Mouse (Mus musculus): ENCODE data around the gene Gm21915. TPM values are rescaled to one million over a fixed set of nuclear protein-coding genes. Genes with fewer than 3 reads are reported as not detected.

Gene Gm21915
- total RNA-seq, 1 experiment from 2014 or later = not detected

GRCm38 (mm10) chr9:40717182-40717874, 46.9 kb downstream of the Gm21915 start:
- DNase-seq = no peak

GRCm38 (mm10) chr9:40717875-40718185, 47.4 kb downstream of the Gm21915 start:
- DNase-seq = no peak

Other genes with a start within 250 kb of the Gm21915 start
- 947 and 1,142 TPM in 2 replicates for gene Gramd1b, start 139.2 kb upstream of the Gm21915 start, total RNA-seq (2021)
- gene Clmp, start 15.3 kb downstream of the Gm21915 start, total RNA-seq (2021) = 2.8 and 5.9 TPM in 2 replicates
- 1,395 and 2,721 TPM in 2 replicates for gene Hspa8, start 130.4 kb downstream of the Gm21915 start, total RNA-seq (2021)
- gene Bsx, start 203.5 kb downstream of the Gm21915 start, total RNA-seq (2021) = not detected in 2 replicates